Mouse (Mus musculus) embryonic fibroblast, embryonic 13.5 days (primary cell): ENCODE measurements around the gene Gse1. TPM values are rescaled to one million over a fixed set of nuclear protein-coding genes. Genes with fewer than 3 reads are reported as not detected.

Experiments used
- H3K27ac ChIP-seq: 2 replicates; pipeline ENCODE4 v1.5.1; 2012; ENCODE audit warnings: low read length, control low read depth, inconsistent platforms; ENCODE audit not compliant: insufficient read depth
- H3K4me1 ChIP-seq: 2 replicates; pipeline ENCODE4 v1.6.1; 2011; ENCODE audit warnings: low read length; ENCODE audit not compliant: control insufficient read depth, insufficient read depth
- H3K4me3 ChIP-seq: 2 replicates; pipeline ENCODE4 v1.5.1; 2011; ENCODE audit warnings: mild to moderate bottlenecking, control low read depth, low read length; ENCODE audit not compliant: insufficient read depth
- CTCF ChIP-seq: IDR thresholded peaks from 2 replicates; pipeline ENCODE4 v1.5.1; 2011; ENCODE audit warnings: mild to moderate bottlenecking, control low read depth, low read length, moderate library complexity, borderline replicate concordance; ENCODE audit not compliant: insufficient read depth
- POLR2A ChIP-seq: IDR thresholded peaks from 2 replicates; pipeline ENCODE4 v1.6.1; 2011; ENCODE audit warnings: low read depth, mild to moderate bottlenecking, control low read depth, low read length, moderate library complexity
- polyA plus RNA-seq: library from polyadenylated mRNA; stranded (reverse); fragments of >200 nt; gene quantifications from 2 replicates; pipeline ENCODE4 v1.2.4, GENCODE M21; 2011; ENCODE audit warnings: low read depth; ENCODE audit not compliant: missing spikeins, insufficient read length

The Gse1 gene
- polyA plus RNA-seq, 1 experiment = 13.4 TPM

- Histone ChIP-seq H3K4me3 (no peak overlapping the region), H3K27ac (peak overlapping the region; percentile 91), H3K4me1 (peaks cover 17% of the 10 kb centered on the region)
- TF ChIP-seq POLR2A = no peak
- no peak for TF ChIP-seq CTCF
These were observed 334.6 kb downstream of the Gse1 start for GRCm38 (mm10) chr8:120562680-120563347.

- H3K4me3 ChIP-seq = no peak overlapping the region
- H3K4me1 ChIP-seq = peaks cover 17% of the 10 kb centered on the region
- no peak for TF ChIP-seq POLR2A
- TF ChIP-seq CTCF = no peak
- peak overlapping the region; percentile 91 for H3K27ac ChIP-seq
These were observed 335.1 kb downstream of the Gse1 start for GRCm38 (mm10) chr8:120563348-120563724.

GRCm38 (mm10) chr8:120563851-120564837 is 335.9 kb downstream of the Gse1 start:
- Histone ChIP-seq H3K27ac (peak overlapping the region; percentile 91), H3K4me3 (no peak overlapping the region), H3K4me1 (peaks cover 17% of the 10 kb centered on the region)
- TF ChIP-seq CTCF (no peak), POLR2A (no peak)

DNA sequence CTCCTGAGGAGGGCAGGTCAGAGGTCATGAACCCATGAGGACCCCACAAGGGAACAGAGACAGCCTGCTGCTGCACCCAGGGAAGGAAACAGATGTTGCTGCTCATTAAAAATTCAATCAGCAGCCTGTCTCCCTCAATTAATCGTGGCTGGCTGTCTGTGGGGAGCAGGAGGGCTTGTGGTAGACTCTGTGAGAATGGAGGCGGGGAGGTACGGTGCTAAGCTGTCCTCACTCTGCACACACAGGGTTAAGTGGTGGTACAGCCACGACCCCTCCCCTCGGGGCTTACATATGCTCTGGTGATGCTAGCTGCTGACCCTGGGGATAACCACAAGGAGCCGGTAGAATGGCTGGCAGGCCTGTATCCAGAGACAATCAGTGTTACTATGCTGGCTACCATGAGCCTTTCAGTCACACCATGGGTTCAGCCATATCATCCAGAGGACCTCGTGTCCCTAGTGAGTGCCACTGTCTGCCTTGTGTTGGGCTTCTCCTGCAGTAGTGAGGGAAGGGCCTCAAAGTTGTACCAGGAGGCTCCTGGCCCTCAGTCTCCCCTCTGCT is 337.0 kb downstream of the Gse1 start:
- Histone ChIP-seq H3K27ac (peak overlapping the region; percentile 44; the same call in 1 of the 2 replicates), H3K4me1 (peaks cover 17% of the 10 kb centered on the region), H3K4me3 (no peak overlapping the region)
- no peak for TF ChIP-seq CTCF
- no peak for TF ChIP-seq POLR2A

- H3K4me1 ChIP-seq = peaks cover 13% of the 10 kb centered on the region
- H3K27ac ChIP-seq = no peak overlapping the region
- no peak overlapping the region for H3K4me3 ChIP-seq
- no peak for TF ChIP-seq CTCF
- TF ChIP-seq POLR2A = no peak
These were observed 338.4 kb downstream of the Gse1 start for GRCm38 (mm10) chr8:120566681-120567080.

DNA sequence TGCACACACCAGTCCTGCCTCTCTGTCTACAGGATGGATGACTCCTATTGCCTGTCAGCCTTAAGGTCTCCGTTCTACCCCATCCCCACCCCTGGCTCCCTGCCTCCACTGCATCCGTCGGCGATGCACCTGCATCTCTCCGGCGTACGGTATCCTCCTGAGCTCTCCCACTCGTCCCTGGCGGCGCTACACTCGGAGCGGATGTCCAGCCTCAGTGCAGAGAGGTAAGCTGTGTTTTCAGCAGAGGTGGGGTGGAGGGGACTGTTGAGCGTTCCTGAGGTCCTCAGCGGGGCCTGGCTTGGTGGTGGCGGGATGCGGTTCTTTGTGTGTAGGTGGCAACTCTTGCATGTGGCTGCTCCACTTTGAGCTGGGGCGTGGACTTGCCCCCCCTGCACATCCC is 339.5 kb downstream of the Gse1 start:
- no peak overlapping the region for H3K27ac ChIP-seq

GRCm38 (mm10) chr8:120568164-120568798 is 340.0 kb downstream of the Gse1 start:
- Histone ChIP-seq H3K27ac (no peak overlapping the region), H3K4me1 (peaks cover 7% of the 10 kb centered on the region), H3K4me3 (no peak overlapping the region)
- no peak for TF ChIP-seq CTCF
- TF ChIP-seq POLR2A = no peak

More for the DNA sequence above, 339.5 kb downstream of the Gse1 start:
- Histone ChIP-seq H3K4me3 (no peak overlapping the region), H3K4me1 (peaks cover 12% of the 10 kb centered on the region)
- TF ChIP-seq POLR2A = no peak
- no peak for TF ChIP-seq CTCF

DNA sequence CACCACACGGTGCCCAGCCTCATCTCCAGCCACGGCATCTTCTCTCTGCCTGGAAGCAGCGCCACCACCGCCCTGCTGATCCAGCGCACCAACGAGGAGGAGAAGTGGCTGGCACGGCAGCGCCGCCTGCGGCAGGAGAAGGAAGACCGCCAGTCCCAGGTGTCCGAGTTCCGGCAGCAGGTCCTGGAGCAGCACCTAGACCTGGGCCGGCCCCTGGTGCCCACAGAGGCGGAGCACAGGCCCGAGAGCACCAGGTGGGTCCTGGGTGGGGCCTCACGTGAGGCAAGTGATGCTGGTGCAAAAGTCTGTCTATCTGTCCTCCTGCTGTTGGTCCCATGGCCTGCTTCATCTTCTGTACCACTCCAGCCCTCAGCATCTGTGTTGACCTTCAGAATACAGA is 340.9 kb downstream of the Gse1 start:
- H3K27ac ChIP-seq = no peak overlapping the region
- no peak overlapping the region for H3K4me3 ChIP-seq
- peaks cover 7% of the 10 kb centered on the region for H3K4me1 ChIP-seq
- TF ChIP-seq POLR2A (no peak), CTCF (no peak)

GRCm38 (mm10) chr8:120569939-120570715 is 341.9 kb downstream of the Gse1 start:
- Histone ChIP-seq H3K4me3 (no peak overlapping the region), H3K4me1 (peaks cover 8% of the 10 kb centered on the region), H3K27ac (no peak overlapping the region)
- TF ChIP-seq POLR2A (no peak), CTCF (peak; percentile 77)
